Mouse (Mus musculus) midbrain, postnatal 0 days (tissue): ENCODE measurements around the gene Ube2v1. TPM values are rescaled to one million over a fixed set of nuclear protein-coding genes. Genes with fewer than 3 reads are reported as not detected.

Source experiments
- ATAC-seq: fragments of 200-750 bp; cut with Nextera tagmentation; 2 replicates; pipeline ENCODE4 v1.8.0; 2017; ENCODE audit warnings: moderate number of reproducible peaks, mild to moderate bottlenecking, moderate TSS enrichment, moderate library complexity; ENCODE audit not compliant: low FRiP score
- DNase-seq: peaks from one replicate; pipeline ENCODE4 v3.0.0-alpha.2; 2015; ENCODE audit warnings: low spot score
- H3K27ac ChIP-seq: fragments of 300-500 bp; sonication (generic); 2 replicates; pipeline ENCODE4 v1.5.1; 2014; ENCODE audit warnings: low read depth, mild to moderate bottlenecking, low read length, mixed read lengths
- H3K27me3 ChIP-seq: fragments of 300-500 bp; sonication (generic); 2 replicates; pipeline ENCODE4 v1.6.1; 2014; ENCODE audit warnings: low read length, control low read depth, mixed read lengths; ENCODE audit not compliant: insufficient read depth
- H3K36me3 ChIP-seq: fragments of 300-500 bp; sonication (generic); 2 replicates; pipeline ENCODE4 v1.6.1; 2014; ENCODE audit warnings: low read length, control low read depth, mixed read lengths; ENCODE audit not compliant: insufficient read depth
- H3K4me1 ChIP-seq: fragments of 300-500 bp; sonication (generic); 2 replicates; pipeline ENCODE4 v1.6.1; 2014; ENCODE audit warnings: mild to moderate bottlenecking, control low read depth, antibody characterized with exemption, low read length, mixed read lengths; ENCODE audit not compliant: insufficient read depth
- H3K4me2 ChIP-seq: fragments of 300-500 bp; sonication (generic); 2 replicates; pipeline ENCODE4 v1.6.1; 2014; ENCODE audit warnings: low read depth, mild to moderate bottlenecking, low read length, mixed read lengths; ENCODE audit not compliant: poor library complexity, severe bottlenecking
- H3K4me3 ChIP-seq: fragments of 300-500 bp; sonication (generic); 2 replicates; pipeline ENCODE4 v1.5.1; 2014; ENCODE audit warnings: low read depth, mild to moderate bottlenecking, low read length, moderate library complexity
- H3K9ac ChIP-seq: fragments of 300-500 bp; sonication (generic); replicated peaks from 2 replicates; pipeline ENCODE4 v1.6.1; 2014; ENCODE audit warnings: mild to moderate bottlenecking, low read length, moderate library complexity, mixed read lengths; ENCODE audit not compliant: poor library complexity, severe bottlenecking
- H3K9me3 ChIP-seq: fragments of 300-500 bp; sonication (generic); 2 replicates; pipeline ENCODE4 v1.6.1; 2016; ENCODE audit warnings: low read length, control low read depth
- CTCF ChIP-seq: IDR thresholded peaks from 2 replicates; pipeline ENCODE4 v1.5.1; 2016; ENCODE audit warnings: antibody characterized with exemption, mild to moderate bottlenecking
- WGBS: fragments of 180-500 bp; shearing (Covaris S2); extraction: QIAGEN DNeasy Blood & Tissue Kit; methylation state at CpG from one replicate; pipeline ENCODE4 v1.1.7; 2014; 5-methylcytosine and 5-hydroxymethylcytosine counted together
- polyA plus RNA-seq: library from polyadenylated mRNA; unstranded; fragments of >200 nt; fragmentation: Nextera tagmentation; extraction: Ambion mirVana; gene quantifications from 2 replicates; pipeline ENCODE4 v1.2.1, GENCODE M21; 2015
- total RNA-seq: library from RNA; depleted of rRNA; stranded (reverse); fragments of >200 nt; gene quantifications from 2 replicates; pipeline ENCODE4 v1.2.3, GENCODE M21; 2014

Gene Ube2v1
- total and polyA plus RNA-seq, 2 experiments from 2014 or later, result 233 to 402 TPM

GRCm38 (mm10) chr2:167634865-167635512 is 3.1 kb upstream of the Ube2v1 start:
- 0 out of 2 replicates have a peak overlapping the region, but pooled peaks have one; percentile 26 for H3K27ac ChIP-seq
- TF ChIP-seq CTCF, result no peak

DNA sequence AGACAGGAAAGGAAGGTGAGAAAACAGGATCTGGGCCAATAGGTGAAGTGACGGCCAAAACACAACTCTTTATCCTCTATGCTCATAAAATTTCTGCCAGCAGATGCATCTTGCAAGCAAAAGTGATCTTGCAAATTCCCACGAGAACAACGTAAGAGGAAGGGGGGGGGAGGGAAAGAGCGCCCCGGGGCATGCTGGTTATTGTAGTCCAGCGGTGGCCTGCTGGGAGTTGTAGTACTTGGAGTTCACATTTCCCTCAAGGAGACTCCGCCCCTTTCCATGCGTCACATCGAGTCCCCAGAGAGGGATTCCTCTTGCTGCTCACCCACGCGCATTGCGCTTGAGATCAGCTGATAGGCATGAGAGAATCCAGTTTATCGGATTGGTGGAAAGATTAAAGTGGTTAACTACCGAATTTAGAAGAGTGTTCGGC is 2.5 kb upstream of the Ube2v1 start:
- ATAC-seq (peak; percentile 81), DNase-seq (peak; percentile 100)
- H3K4me3 ChIP-seq, result peak overlapping the region; percentile 22
- peak overlapping the region; percentile 51 for H3K4me2 ChIP-seq
- peak overlapping the region; percentile 79 for H3K27ac ChIP-seq
- H3K27me3 ChIP-seq, result no peaks in the 10 kb centered on the region
- no peaks in the 10 kb centered on the region for H3K36me3 ChIP-seq
- H3K4me1 ChIP-seq, result peaks cover 10% of the 10 kb centered on the region
- no peaks in the 10 kb centered on the region for H3K9me3 ChIP-seq
- H3K9ac ChIP-seq, result peak overlapping the region; percentile 51
- TF ChIP-seq CTCF, result no peak
- under 1% methylated on average over 15 of the region's 15 CpGs for WGBS

More at GRCm38 (mm10) chr2:167634865-167635512, 3.1 kb upstream of the Ube2v1 start:
- Histone ChIP-seq H3K4me2 (peak overlapping the region; percentile 51), H3K36me3 (no peaks in the 10 kb centered on the region), H3K4me1 (peaks cover 10% of the 10 kb centered on the region), H3K4me3 (peak overlapping the region; percentile 22), H3K9me3 (no peaks in the 10 kb centered on the region), H3K9ac (no peak overlapping the region), H3K27me3 (no peaks in the 10 kb centered on the region)
- ATAC-seq (no peak), DNase-seq (no peak)
- 77% methylated on average over 7 of the region's 7 CpGs for WGBS

DNA sequence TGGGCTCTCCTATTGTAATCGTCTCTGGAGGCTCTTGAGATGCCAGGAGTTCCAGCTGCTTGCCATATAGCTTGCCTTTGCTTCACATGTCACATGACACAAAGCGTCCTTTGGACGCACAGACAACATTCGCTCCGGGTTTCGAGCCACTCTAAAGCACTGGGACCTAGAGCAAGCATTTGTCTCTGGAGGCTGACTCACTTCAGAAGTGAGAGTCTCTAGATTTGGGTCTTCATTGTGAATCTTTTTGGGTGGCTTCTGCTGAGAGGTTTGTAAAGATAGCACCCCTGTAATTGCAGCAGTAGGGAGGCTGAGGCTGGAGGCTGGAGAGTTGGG is 1.6 kb upstream of the Ube2v1 start:
- H3K4me1 ChIP-seq, result peaks cover 10% of the 10 kb centered on the region
- 0 out of 2 replicates have a peak overlapping the region, but pooled peaks have one; percentile 51 for H3K9ac ChIP-seq
- no peaks in the 10 kb centered on the region for H3K9me3 ChIP-seq
- ATAC-seq, result no peak
- WGBS, result 91% methylated on average over 6 of the region's 6 CpGs
- no peak overlapping the region for H3K4me3 ChIP-seq
- no peak overlapping the region for H3K4me2 ChIP-seq
- DNase-seq, result no peak
- no peaks in the 10 kb centered on the region for H3K36me3 ChIP-seq
- no peak for TF ChIP-seq CTCF
- no peak overlapping the region for H3K27ac ChIP-seq
- no peaks in the 10 kb centered on the region for H3K27me3 ChIP-seq

- peaks cover 10% of the 10 kb centered on the region for H3K4me1 ChIP-seq
Measured at GRCm38 (mm10) chr2:167632731-167633536, 1.0 kb upstream of the Ube2v1 start.

GRCm38 (mm10) chr2:167631181-167631590 is 709 bp downstream of the Ube2v1 start:
- peak; percentile 11; the same call in 1 of the 2 replicates for ATAC-seq
- Histone ChIP-seq H3K27me3 (no peaks in the 10 kb centered on the region), H3K4me1 (peaks cover 10% of the 10 kb centered on the region), H3K4me2 (peak overlapping the region; percentile 75), H3K36me3 (0 out of 2 replicates have a peak, but pooled peaks cover 3% of the 10 kb centered on the region), H3K9me3 (no peaks in the 10 kb centered on the region), H3K27ac (peak overlapping the region; percentile 84), H3K4me3 (peak overlapping the region; percentile 92), H3K9ac (peak overlapping the region; percentile 93)
- DNase-seq, result no peak
- TF ChIP-seq CTCF, result no peak
- WGBS, result under 1% methylated on average over 31 of the region's 31 CpGs

More at GRCm38 (mm10) chr2:167632731-167633536, 1.0 kb upstream of the Ube2v1 start:
- Histone ChIP-seq H3K36me3 (no peaks in the 10 kb centered on the region), H3K4me3 (peak overlapping the region; percentile 92; the same call in 1 of the 2 replicates), H3K27ac (peak overlapping the region; percentile 84; the same call in 1 of the 2 replicates), H3K9ac (peak overlapping the region; percentile 59; the same call in 1 of the 2 replicates), H3K4me2 (peak overlapping the region; percentile 75), H3K9me3 (no peaks in the 10 kb centered on the region), H3K27me3 (no peaks in the 10 kb centered on the region)
- TF ChIP-seq CTCF, result no peak
- DNase-seq (no peak), ATAC-seq (no peak)
- 83% methylated on average over 12 of the region's 12 CpGs for WGBS
